Mouse (Mus musculus): ENCODE results near the gene Pecam1. TPM values are rescaled to one million over a fixed set of nuclear protein-coding genes. Genes with fewer than 3 reads are reported as not detected.
A peak's percentile ranks its signal among the peaks of the same experiment; 100 is the strongest.

The Pecam1 gene
- total RNA-seq, 2 experiments from 2014 or later: 92.5 to 98.5 TPM

DNA sequence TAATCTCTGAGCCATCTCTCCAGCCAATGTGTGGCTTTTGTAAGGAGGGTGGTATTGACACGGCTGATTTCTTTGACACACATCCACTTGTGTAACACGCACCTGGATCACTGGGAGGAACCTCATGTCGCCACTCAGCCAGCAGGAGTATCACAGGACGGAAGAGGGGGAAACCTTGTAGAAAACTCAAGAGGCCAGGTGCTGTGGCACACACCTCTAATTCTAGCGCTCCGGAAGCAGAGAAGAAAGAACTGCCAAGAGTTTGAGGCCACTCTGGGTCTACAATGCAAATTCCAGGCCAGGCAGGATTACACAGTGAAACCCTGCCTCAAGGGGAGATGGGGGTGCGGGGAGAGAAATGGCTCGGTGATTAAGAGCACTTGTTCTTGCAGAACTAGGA, 43.3 kb downstream of the Pecam1 start:
- no peak for DNase-seq
- intact Hi-C loops (cut with DNase I; ENCODE audit: low total_unique reads): no loop called here

DNA sequence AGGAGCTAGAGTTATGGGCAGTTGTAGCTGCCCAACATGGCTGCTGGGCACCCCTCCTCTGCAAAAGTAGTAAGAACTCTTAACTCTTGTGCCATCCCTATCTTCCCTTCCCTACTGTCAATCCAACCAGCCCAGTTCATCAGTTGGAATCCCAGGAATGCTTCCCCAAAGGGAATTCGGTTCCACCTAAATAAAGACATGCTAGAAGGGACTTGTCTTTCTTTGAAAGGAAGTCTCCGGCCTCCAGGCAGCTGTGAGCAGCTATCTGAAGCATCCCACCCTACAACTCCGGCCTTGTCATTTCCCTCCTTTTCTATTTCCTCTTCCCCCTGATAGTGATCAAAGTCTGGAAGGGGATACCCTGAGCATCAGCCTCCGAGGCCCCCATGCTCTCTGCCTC, 44.2 kb downstream of the Pecam1 start:
- DNase-seq: no peak
- intact Hi-C loops (cut with DNase I; ENCODE audit: low total_unique reads): no loop called here

DNA sequence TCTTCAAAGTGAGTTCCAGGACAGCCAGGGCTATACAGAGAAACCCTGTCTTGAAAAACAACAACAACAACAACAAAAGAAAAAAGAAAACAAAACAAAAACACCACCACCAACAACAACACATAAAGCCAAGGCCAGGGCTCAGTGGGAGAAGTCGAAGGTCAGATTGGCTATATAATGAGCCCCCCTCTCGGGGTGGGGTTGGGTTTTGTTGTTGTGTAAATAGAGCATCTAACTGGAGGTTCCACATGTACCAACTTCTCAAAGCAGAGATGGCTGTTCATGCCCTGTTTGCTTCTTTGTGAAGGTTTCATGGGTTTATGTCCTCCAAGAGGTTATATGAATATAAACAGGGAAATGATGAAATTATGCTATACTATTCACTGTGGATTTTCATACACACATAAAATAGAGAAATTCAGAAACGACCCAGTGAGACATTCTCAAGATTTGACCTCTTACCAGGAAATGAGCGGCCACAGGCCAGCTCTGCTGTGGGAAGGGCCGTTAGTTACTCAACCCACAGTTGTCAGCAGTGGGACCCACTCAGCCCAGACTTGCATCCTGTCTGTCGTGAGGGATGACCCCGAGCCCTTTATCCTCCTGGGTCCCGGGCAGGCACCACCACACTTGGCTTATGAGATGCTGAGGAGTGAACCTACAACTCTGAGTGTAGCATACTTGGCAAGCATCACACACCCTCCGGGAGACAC, 45.9 kb downstream of the Pecam1 start:
- DNase-seq: no peak
- intact Hi-C loops (cut with DNase I; ENCODE audit: low total_unique reads): no loop called here

GRCm38 (mm10) chr11:106703931-106704330, 46.5 kb downstream of the Pecam1 start:
- intact Hi-C loops (cut with DNase I; ENCODE audit: low total_unique reads): no loop called here

DNA sequence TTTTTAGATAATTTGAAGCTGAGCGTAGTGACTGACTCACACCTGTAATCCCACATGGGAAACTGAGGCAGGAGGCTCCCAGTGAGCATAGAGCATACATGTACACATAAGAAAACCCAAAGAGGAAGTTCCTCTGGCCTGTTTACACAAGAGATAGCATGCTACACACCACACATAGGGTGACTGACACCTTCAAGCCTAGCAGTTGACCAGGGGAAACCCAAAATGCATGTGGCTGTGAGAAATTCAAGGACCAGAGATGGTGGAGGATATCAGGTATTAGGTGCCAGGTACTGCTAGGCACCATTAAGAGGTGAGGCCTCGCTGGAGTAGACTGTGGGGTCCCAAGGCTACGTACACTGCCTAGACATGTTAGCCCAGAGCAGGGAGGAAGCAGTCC, 47.8 kb downstream of the Pecam1 start:
- DNase-seq: no peak
- intact Hi-C loops (cut with DNase I; ENCODE audit: low total_unique reads): no loop called here

More at GRCm38 (mm10) chr11:106703931-106704330, 46.5 kb downstream of the Pecam1 start:
- DNase-seq: no peak

- no peak for DNase-seq
- intact Hi-C loops (cut with DNase I; ENCODE audit: low total_unique reads): no loop called here
Measured at GRCm38 (mm10) chr11:106701589-106701988, 48.8 kb downstream of the Pecam1 start.

DNA sequence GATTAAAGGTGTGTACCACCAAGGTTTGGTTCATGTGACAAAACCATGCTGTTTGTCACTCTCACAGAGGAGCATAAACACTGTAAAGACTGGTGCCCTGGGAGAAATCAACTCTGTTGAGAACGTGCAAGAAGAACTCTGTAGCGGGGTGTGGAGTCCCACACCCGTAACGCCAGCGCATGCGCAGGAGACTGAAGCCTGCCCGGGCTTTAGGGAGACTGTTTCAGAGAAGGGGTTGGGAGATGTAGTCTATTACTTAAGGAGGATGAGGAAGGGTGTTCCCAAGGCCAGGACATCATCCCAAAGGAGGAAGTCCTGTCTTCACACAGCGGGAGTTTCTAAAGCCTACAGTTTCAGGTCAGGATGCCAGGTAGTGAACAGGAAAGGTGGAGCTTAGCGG, 51.3 kb downstream of the Pecam1 start:
- intact Hi-C loops (cut with DNase I; ENCODE audit: low total_unique reads): no loop called here
- DNase-seq: no peak

GRCm38 (mm10) chr11:106698289-106698688, 52.1 kb downstream of the Pecam1 start:
- intact Hi-C loops (cut with DNase I; ENCODE audit: low total_unique reads): no loop called here
- DNase-seq: no peak

GRCm38 (mm10) chr11:106695917-106696316, 54.5 kb downstream of the Pecam1 start:
- intact Hi-C loops (cut with DNase I; ENCODE audit: low total_unique reads): no loop called here
- no peak for DNase-seq

- intact Hi-C loops (cut with DNase I; ENCODE audit: low total_unique reads): no loop called here
- no peak for DNase-seq
Measured at GRCm38 (mm10) chr11:106692890-106693289, 57.5 kb downstream of the Pecam1 start.

- intact Hi-C loops (cut with DNase I; ENCODE audit: low total_unique reads): no loop called here
- no peak for DNase-seq
Measured at GRCm38 (mm10) chr11:106688375-106688774, 62.1 kb downstream of the Pecam1 start.

- DNase-seq: no peak
- intact Hi-C loops (cut with DNase I; ENCODE audit: low total_unique reads): no loop called here
Measured at GRCm38 (mm10) chr11:106687293-106687692, 63.1 kb downstream of the Pecam1 start.

- DNase-seq: no peak
- intact Hi-C loops (cut with DNase I; ENCODE audit: low total_unique reads): no loop called here
Measured at GRCm38 (mm10) chr11:106684027-106684426, 66.4 kb downstream of the Pecam1 start.

GRCm38 (mm10) chr11:106683345-106683744, 67.1 kb downstream of the Pecam1 start:
- DNase-seq: no peak
- intact Hi-C loops (cut with DNase I; ENCODE audit: low total_unique reads): no loop called here

DNA sequence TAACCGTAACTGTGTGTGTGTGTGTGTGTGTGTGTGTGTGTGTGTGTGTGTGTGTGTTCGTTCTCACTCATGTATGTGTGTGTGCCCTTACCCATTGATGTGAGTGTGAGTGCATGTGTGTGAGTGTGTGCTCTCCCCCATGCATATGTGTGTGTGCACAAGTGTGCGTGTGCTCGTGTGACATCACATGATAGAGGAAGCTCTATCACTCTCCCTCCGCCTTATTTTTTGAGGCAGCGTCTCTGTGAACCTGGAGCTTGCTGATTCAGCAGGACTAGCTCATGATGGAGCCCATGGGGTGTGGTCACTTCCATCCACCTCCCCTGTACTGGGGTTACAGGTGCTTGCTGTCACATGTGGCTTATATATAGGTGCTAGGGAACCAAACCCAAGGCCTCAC, 69.3 kb downstream of the Pecam1 start:
- no peak for DNase-seq
- intact Hi-C loops (cut with DNase I; ENCODE audit: low total_unique reads): no loop called here

DNA sequence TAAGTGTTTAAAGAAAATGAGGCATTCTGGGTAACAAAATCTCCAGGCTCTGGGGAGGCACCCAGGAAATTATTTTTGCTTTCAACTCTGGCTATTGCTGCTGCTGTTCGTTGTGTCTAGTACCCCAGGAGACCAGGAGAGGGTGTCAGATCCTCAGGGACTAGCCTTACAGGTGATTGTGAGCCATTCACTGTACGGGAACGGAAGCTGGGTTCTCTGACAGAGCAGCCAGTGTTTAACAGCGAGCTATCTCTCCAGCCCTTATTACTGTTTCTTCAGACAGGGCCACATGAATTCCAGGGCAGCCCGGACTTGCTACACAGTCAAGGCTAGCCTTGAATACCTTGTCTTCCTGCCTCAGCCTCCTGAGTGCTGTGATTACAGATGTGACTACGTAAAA, 70.6 kb downstream of the Pecam1 start:
- intact Hi-C loops (cut with DNase I; ENCODE audit: low total_unique reads): no loop called here
- DNase-seq: no peak

GRCm38 (mm10) chr11:106677910-106678591, 72.4 kb downstream of the Pecam1 start:
- intact Hi-C loops (cut with DNase I; ENCODE audit: low total_unique reads): no loop called here
- peak; percentile 87 for DNase-seq

DNA sequence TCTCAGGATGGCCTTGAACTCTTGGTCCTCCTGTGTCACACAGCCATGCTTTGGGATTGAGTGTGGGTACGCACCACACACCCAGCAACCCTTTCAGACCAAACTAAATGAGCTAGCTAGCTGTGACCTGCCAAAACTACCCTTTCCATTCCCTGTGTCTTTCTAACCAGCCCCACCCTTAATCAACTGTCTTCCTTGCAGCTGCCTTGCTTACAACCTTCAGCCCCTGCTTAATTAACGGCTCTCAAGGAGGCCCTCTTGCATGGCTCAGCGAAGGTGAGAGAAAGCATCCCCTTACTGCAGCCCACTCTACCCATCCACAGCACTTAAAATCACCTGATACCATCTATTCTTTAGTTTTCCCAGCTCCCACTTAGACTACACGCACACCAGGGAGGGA, 73.1 kb downstream of the Pecam1 start:
- intact Hi-C loops (cut with DNase I; ENCODE audit: low total_unique reads): no loop called here
- no peak for DNase-seq

DNA sequence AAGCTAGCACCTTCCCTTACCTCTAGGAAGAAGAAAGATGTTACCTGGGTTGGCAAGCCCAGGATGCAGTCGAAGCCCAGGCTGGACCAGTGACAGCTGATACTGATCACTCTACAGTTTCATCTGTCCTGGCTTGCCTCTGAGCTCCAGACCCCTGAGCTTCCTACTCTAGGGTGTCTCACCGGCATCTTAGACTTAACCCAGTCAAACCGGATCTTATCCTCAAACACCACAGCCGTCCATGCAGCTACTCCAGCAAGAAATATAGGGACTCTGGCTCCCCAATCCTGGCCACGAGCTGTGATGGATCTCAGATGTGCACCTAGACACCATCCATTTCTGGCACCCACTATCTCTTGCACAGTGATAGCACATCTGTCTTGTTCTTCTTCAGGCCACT, 74.6 kb downstream of the Pecam1 start:
- no peak for DNase-seq
- intact Hi-C loops (cut with DNase I; ENCODE audit: low total_unique reads): no loop called here

GRCm38 (mm10) chr11:106675201-106675726, 75.2 kb downstream of the Pecam1 start:
- intact Hi-C loops (cut with DNase I; ENCODE audit: low total_unique reads): no loop called here
- DNase-seq: peak; percentile 66

GRCm38 (mm10) chr11:106674612-106675153, 75.7 kb downstream of the Pecam1 start:
- DNase-seq: peak; percentile 82
- intact Hi-C loops (cut with DNase I; ENCODE audit: low total_unique reads): no loop called here
